Mouse (Mus musculus) MEL (cell line): ENCODE measurements around the gene Ndufv1. TPM values are rescaled to one million over a fixed set of nuclear protein-coding genes. Genes with fewer than 3 reads are reported as not detected.

Source experiments
- DNase-seq: peaks from one replicate; pipeline ENCODE4 v3.0.0; 2011; ENCODE audit warnings: low read depth, low spot score
- H3K27ac ChIP-seq: 2 replicates; pipeline ENCODE4 v1.5.1; 2012; ENCODE audit warnings: low read depth, mild to moderate bottlenecking, control low read depth, low read length, moderate library complexity; ENCODE audit not compliant: control insufficient read depth
- H3K27me3 ChIP-seq, 2 experiments: fragments of 150-350 bp in 1 of 2; sonication (generic) in 1 of 2; 2 replicates each; pipeline ENCODE4 v1.6.1; 2012; ENCODE audit warnings: low read length in 2 of 2, mild to moderate bottlenecking in 2 of 2, improper control_type of control experiment in 1 of 2, moderate library complexity in 1 of 2; ENCODE audit not compliant: insufficient read depth in 2 of 2, control insufficient read depth in 1 of 2
- H3K36me3 ChIP-seq, 2 experiments: 2 replicates each; pipeline ENCODE4 v1.6.1; 2012 to 2014; ENCODE audit warnings: low read length in 2 of 2, improper control_type of control experiment in 1 of 2, inconsistent platforms in 1 of 2, mild to moderate bottlenecking in 1 of 2; ENCODE audit not compliant: insufficient read depth in 2 of 2, control insufficient read depth in 1 of 2
- H3K4me1 ChIP-seq, 2 experiments: fragments of 150-350 bp in 1 of 2; sonication (generic) in 1 of 2; 2 replicates each; pipeline ENCODE4 v1.6.1; 2012; ENCODE audit warnings: low read length in 2 of 2, improper control_type of control experiment in 1 of 2, mild to moderate bottlenecking in 1 of 2; ENCODE audit not compliant: insufficient read depth in 2 of 2, control insufficient read depth in 1 of 2
- H3K4me3 ChIP-seq, 2 experiments: fragments of 150-350 bp in 1 of 2; sonication (generic) in 1 of 2; 2 replicates each; pipeline ENCODE4 v1.5.1; 2012; ENCODE audit warnings: low read depth in 2 of 2, low read length in 2 of 2, mild to moderate bottlenecking in 2 of 2, moderate library complexity in 2 of 2, control low read depth in 1 of 2, improper control_type of control experiment in 1 of 2; ENCODE audit not compliant: control insufficient read depth in 1 of 2, insufficient read depth in 1 of 2
- H3K79me2 ChIP-seq: 2 replicates; pipeline ENCODE4 v1.6.1; 2012; ENCODE audit warnings: mild to moderate bottlenecking, low read length, moderate library complexity; ENCODE audit not compliant: control insufficient read depth, poor library complexity, insufficient read depth
- H3K9ac ChIP-seq: 2 replicates; pipeline ENCODE4 v1.6.1; 2012; ENCODE audit warnings: low read depth, mild to moderate bottlenecking, control low read depth, low read length, moderate library complexity; ENCODE audit not compliant: control insufficient read depth, poor library complexity, severe bottlenecking
- H3K9me3 ChIP-seq: fragments of 150-350 bp; sonication (generic); replicated peaks from 2 replicates; pipeline ENCODE4 v1.6.1; 2012; ENCODE audit warnings: mild to moderate bottlenecking, low read length, improper control_type of control experiment, moderate library complexity; ENCODE audit not compliant: insufficient read depth
- BHLHE40 ChIP-seq: IDR thresholded peaks from 2 replicates; pipeline ENCODE4 v1.6.1; 2012; ENCODE audit warnings: low read depth, mild to moderate bottlenecking, inconsistent platforms, low read length, improper control_type of control experiment, borderline replicate concordance
- CHD2 ChIP-seq: IDR thresholded peaks from 2 replicates; pipeline ENCODE4 v1.6.1; 2011; ENCODE audit warnings: low read length, improper control_type of control experiment
- CTCF ChIP-seq, 3 experiments: IDR thresholded peaks in 2 of 3; conservative IDR thresholded peaks in 1 of 3; 2 replicates each; pipeline ENCODE4 v1.5.1; 2011 to 2012; ENCODE audit warnings: low read length in 3 of 3, low read depth in 2 of 3, mild to moderate bottlenecking in 2 of 3, improper control_type of control experiment in 1 of 3, inconsistent platforms in 1 of 3, mixed read lengths in 1 of 3, moderate library complexity in 1 of 3; ENCODE audit not compliant: control insufficient read depth in 1 of 3, insufficient read depth in 1 of 3, poor library complexity in 1 of 3, severe bottlenecking in 1 of 3
- ELF1 ChIP-seq: IDR thresholded peaks from 2 replicates; pipeline ENCODE4 v1.6.1; 2014; ENCODE audit warnings: low read depth, mild to moderate bottlenecking, inconsistent platforms, low read length, improper control_type of control experiment, moderate library complexity
- EP300 ChIP-seq, 2 experiments: IDR thresholded peaks; 2 replicates each; pipeline ENCODE4 v1.6.1; 2011; ENCODE audit warnings: improper control_type of control experiment in 2 of 2, low read length in 2 of 2, low read depth in 1 of 2, mild to moderate bottlenecking in 1 of 2
- ETS1 ChIP-seq: IDR thresholded peaks from 2 replicates; pipeline ENCODE4 v1.6.1; 2012; ENCODE audit warnings: low read depth, mild to moderate bottlenecking, inconsistent platforms, low read length, improper control_type of control experiment, moderate library complexity
- GABPA ChIP-seq: IDR thresholded peaks from 2 replicates; pipeline ENCODE4 v1.6.1; 2012; ENCODE audit warnings: low read depth, mild to moderate bottlenecking, inconsistent platforms, low read length, improper control_type of control experiment, moderate library complexity
- HCFC1 ChIP-seq: IDR thresholded peaks from 2 replicates; pipeline ENCODE4 v1.6.1; 2012; ENCODE audit warnings: low read depth, mild to moderate bottlenecking, inconsistent platforms, low read length, improper control_type of control experiment, moderate library complexity
- JUND ChIP-seq: IDR thresholded peaks from 2 replicates; pipeline ENCODE4 v1.6.1; 2011; ENCODE audit warnings: low read depth, mild to moderate bottlenecking, improper control_type of control experiment, low read length
- MAFK ChIP-seq: IDR thresholded peaks from 2 replicates; pipeline ENCODE4 v1.6.1; 2011; ENCODE audit warnings: low read depth, mild to moderate bottlenecking, low read length, improper control_type of control experiment, borderline replicate concordance
- MAX ChIP-seq: IDR thresholded peaks from 2 replicates; pipeline ENCODE4 v1.6.1; 2011; ENCODE audit warnings: low read length, improper control_type of control experiment
- MAZ ChIP-seq: IDR thresholded peaks from 2 replicates; pipeline ENCODE4 v1.6.1; 2012; ENCODE audit warnings: low read depth, mild to moderate bottlenecking, inconsistent platforms, low read length, improper control_type of control experiment
- MEF2A ChIP-seq: IDR thresholded peaks from 2 replicates; pipeline ENCODE4 v1.6.1; 2014; ENCODE audit warnings: low read depth, mild to moderate bottlenecking, inconsistent platforms, low read length, improper control_type of control experiment; ENCODE audit not compliant: poor library complexity, insufficient replicate concordance, severe bottlenecking; ENCODE audit errors: extremely low read depth
- MXI1 ChIP-seq: IDR thresholded peaks from 2 replicates; pipeline ENCODE4 v1.6.1; 2011; ENCODE audit warnings: mild to moderate bottlenecking, low read depth, low read length, improper control_type of control experiment
- MYB ChIP-seq: IDR thresholded peaks from 2 replicates; pipeline ENCODE4 v1.6.1; 2011; ENCODE audit warnings: mild to moderate bottlenecking, low read depth, low read length, improper control_type of control experiment
- MYC ChIP-seq: IDR thresholded peaks from 2 replicates; pipeline ENCODE4 v1.6.1; 2011; ENCODE audit warnings: low read depth, mild to moderate bottlenecking, low read length, improper control_type of control experiment, moderate library complexity
- NELFE ChIP-seq: IDR thresholded peaks from 2 replicates; pipeline ENCODE4 v1.6.1; 2011; ENCODE audit warnings: low read depth, low read length, improper control_type of control experiment
- NRF1 ChIP-seq: IDR thresholded peaks from 2 replicates; pipeline ENCODE4 v1.6.1; 2014; ENCODE audit warnings: low read depth, mild to moderate bottlenecking, inconsistent platforms, low read length, improper control_type of control experiment, moderate library complexity; ENCODE audit not compliant: poor library complexity, insufficient read depth, severe bottlenecking
- POLR2A ChIP-seq, 2 experiments: IDR thresholded peaks; 2 replicates each; pipeline ENCODE4 v1.6.1; 2011 to 2012; ENCODE audit warnings: low read length in 2 of 2, mild to moderate bottlenecking in 2 of 2, control low read depth in 1 of 2, improper control_type of control experiment in 1 of 2, low read depth in 1 of 2, moderate library complexity in 1 of 2; ENCODE audit not compliant: control insufficient read depth in 1 of 2, insufficient read depth in 1 of 2, poor library complexity in 1 of 2
- POLR2AphosphoS2 ChIP-seq: IDR thresholded peaks from 2 replicates; pipeline ENCODE4 v1.6.1; 2011; ENCODE audit warnings: low read length, improper control_type of control experiment
- RAD21 ChIP-seq: IDR thresholded peaks from 2 replicates; pipeline ENCODE4 v1.6.1; 2011; ENCODE audit warnings: mild to moderate bottlenecking, low read depth, low read length, improper control_type of control experiment
- RCOR1 ChIP-seq: IDR thresholded peaks from 2 replicates; pipeline ENCODE4 v1.6.1; 2012; ENCODE audit warnings: low read depth, mild to moderate bottlenecking, inconsistent platforms, low read length, improper control_type of control experiment
- SMC3 ChIP-seq: IDR thresholded peaks from 2 replicates; pipeline ENCODE4 v1.6.1; 2011; ENCODE audit warnings: low read depth, low read length, improper control_type of control experiment
- TCF12 ChIP-seq: IDR thresholded peaks from 2 replicates; pipeline ENCODE4 v1.6.1; 2014; ENCODE audit warnings: low read depth, mild to moderate bottlenecking, inconsistent platforms, low read length, improper control_type of control experiment, moderate library complexity
- UBTF ChIP-seq: IDR thresholded peaks from 2 replicates; pipeline ENCODE4 v1.6.1; 2012; ENCODE audit warnings: low read depth, mild to moderate bottlenecking, inconsistent platforms, low read length, improper control_type of control experiment, moderate library complexity, borderline replicate concordance; ENCODE audit not compliant: insufficient read depth
- USF1 ChIP-seq: IDR thresholded peaks from 2 replicates; pipeline ENCODE4 v1.6.1; 2014; ENCODE audit warnings: low read depth, mild to moderate bottlenecking, inconsistent platforms, low read length, improper control_type of control experiment, moderate library complexity
- ZC3H11A ChIP-seq: IDR thresholded peaks from 2 replicates; pipeline ENCODE4 v1.6.1; 2012; ENCODE audit warnings: low read depth, mild to moderate bottlenecking, inconsistent platforms, low read length, improper control_type of control experiment
- ZNF384 ChIP-seq: IDR thresholded peaks from 2 replicates; pipeline ENCODE4 v1.6.1; 2012; ENCODE audit warnings: low read depth, mild to moderate bottlenecking, inconsistent platforms, low read length, improper control_type of control experiment
- polyA plus RNA-seq, 2 experiments: library from polyadenylated mRNA; stranded (reverse) in 1 of 2; unstranded in 1 of 2; fragments of >175 nt in 1 of 2; fragments of >200 nt in 1 of 2; gene quantifications; 2 replicates each; pipeline versions ENCODE4 v1.2.1 to v1.2.4; 2012; ENCODE audit warnings: low replicate concordance in 2 of 2, low read depth in 1 of 2; ENCODE audit not compliant: insufficient read length in 2 of 2, insufficient read depth in 1 of 2, missing spikeins in 1 of 2
- total RNA-seq: library from RNA; depleted of rRNA; stranded (reverse); fragments of 300-350 nt; gene quantifications from 2 replicates; pipeline ENCODE4 v1.2.3, GENCODE M21; 2012

Ndufv1 gene
- total and polyA plus RNA-seq, 3 experiments, result 218 to 267 TPM; not detected in 1

DNA sequence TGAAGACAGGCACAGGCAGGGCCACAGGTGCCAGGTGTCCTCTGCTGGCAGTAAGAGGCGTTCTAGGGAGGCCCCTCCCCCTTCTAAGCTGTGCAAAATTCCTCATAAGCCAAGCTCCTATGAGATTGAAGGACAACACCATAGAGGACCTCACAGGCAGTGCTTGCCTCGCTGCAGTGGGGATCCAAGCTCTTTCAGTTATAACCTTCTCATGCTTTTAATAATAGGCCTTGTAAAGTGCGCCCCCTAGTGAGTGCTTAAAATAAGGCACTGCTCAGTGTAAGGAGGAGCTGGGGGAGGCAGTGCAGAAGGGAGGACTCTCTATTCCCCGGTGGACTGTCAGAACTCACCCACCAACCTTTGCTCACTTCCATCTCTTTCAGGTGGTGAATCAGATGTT lies 32.3 kb downstream of the Ndufv1 start:
- TF ChIP-seq CTCF (IDR thresholded peaks at IDR 0.05 in 2 of 3, conservative IDR thresholded peaks at IDR 0.05 in 1 of 3; ENCODE audit: control insufficient read depth in 1 of 3, insufficient read depth in 1 of 3, low read depth in 2 of 3, low read length in 3 of 3, poor library complexity in 1 of 3, severe bottlenecking in 1 of 3) (peak; percentile 47 to 96 (median 83)), GABPA (no peak), EP300 (IDR thresholded peaks at IDR 0.05; ENCODE audit: low read depth in 1 of 2, low read length in 2 of 2) (no peak), UBTF (no peak), MXI1 (no peak), NELFE (no peak), MAX (no peak), MAZ (no peak), ZC3H11A (peak; percentile 87), BHLHE40 (no peak), NRF1 (no peak), CHD2 (no peak), POLR2A (IDR thresholded peaks at IDR 0.05; ENCODE audit: control insufficient read depth in 1 of 2, insufficient read depth in 1 of 2, low read depth in 1 of 2, low read length in 2 of 2, poor library complexity in 1 of 2) (no peak), USF1 (no peak), SMC3 (peak; percentile 91), POLR2AphosphoS2 (no peak), JUND (no peak), MEF2A (no peak), MYC (no peak), ELF1 (no peak), MAFK (no peak), TCF12 (no peak), ETS1 (no peak), RAD21 (peak; percentile 93), HCFC1 (no peak), ZNF384 (no peak), RCOR1 (no peak), MYB (no peak)
- Histone ChIP-seq H3K9ac (no peak overlapping the region), H3K4me3 (no peak overlapping the region), H3K9me3 (no peaks in the 10 kb centered on the region), H3K27ac (no peak overlapping the region), H3K36me3 (no peaks in the 10 kb centered on the region), H3K27me3 (no peaks in the 10 kb centered on the region; a peak in 1 of 4 replicates), H3K79me2 (no peaks in the 10 kb centered on the region), H3K4me1 (no peaks in the 10 kb centered on the region)
- DNase-seq, result peak; percentile 86
